Mouse (Mus musculus) erythroblast, embryonic 14.5 days (primary cell): ENCODE measurements around the gene Cypt12.

Experiments
- GATA1 ChIP-seq: IDR thresholded peaks from 2 replicates; pipeline ENCODE4 v1.6.1; 2012; ENCODE audit warnings: low read length, inconsistent platforms, mixed read lengths
- TAL1 ChIP-seq: IDR thresholded peaks from 3 replicates; pipeline ENCODE4 v1.6.1; 2012; ENCODE audit warnings: low read length, inconsistent platforms, mixed read lengths

DNA sequence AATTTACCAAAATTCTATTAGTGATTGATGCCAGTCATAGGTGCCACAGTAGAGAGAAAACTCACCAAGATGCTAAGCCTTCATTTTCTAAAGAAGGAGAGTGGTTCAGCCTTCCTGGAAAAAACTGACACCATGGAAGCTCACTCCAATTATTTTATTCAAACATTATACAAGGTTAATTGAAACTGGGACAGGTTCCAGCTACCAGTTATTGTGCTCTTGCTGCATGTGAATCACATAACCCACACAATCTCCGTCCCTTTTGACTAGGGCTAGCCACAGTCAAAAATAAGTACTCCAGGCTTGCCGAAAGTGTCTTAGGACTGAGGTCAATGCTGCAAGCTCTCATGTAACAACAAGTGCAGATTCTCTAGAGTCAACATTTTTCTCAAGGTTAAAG is 8.0 kb upstream of the Cypt12 start:
- no peak for TF ChIP-seq GATA1
- no peak for TF ChIP-seq TAL1
